Mouse (Mus musculus) heart, embryonic 15.5 days (tissue): Measurements from ENCODE around the gene Iqschfp. TPM values are rescaled to one million over a fixed set of nuclear protein-coding genes. Genes with fewer than 3 reads are reported as not detected.

ENCODE experiments used
- ATAC-seq: fragments of 200-750 bp; cut with Nextera tagmentation; replicated peaks from 2 replicates; pipeline ENCODE4 v1.8.0; 2017; ENCODE audit warnings: low read depth, moderate TSS enrichment; ENCODE audit not compliant: insufficient number of reproducible peaks, insufficient read depth, low FRiP score
- H3K27ac ChIP-seq: fragments of 300-500 bp; sonication (generic); 2 replicates; pipeline ENCODE4 v1.5.1; 2015; ENCODE audit warnings: mild to moderate bottlenecking, inconsistent platforms
- H3K27me3 ChIP-seq: fragments of 300-500 bp; sonication (generic); 2 replicates; pipeline ENCODE4 v1.6.1; 2015; ENCODE audit warnings: inconsistent platforms
- H3K36me3 ChIP-seq: fragments of 300-500 bp; sonication (generic); 2 replicates; pipeline ENCODE4 v1.6.1; 2015; ENCODE audit warnings: mild to moderate bottlenecking, inconsistent platforms
- H3K4me1 ChIP-seq: fragments of 300-500 bp; sonication (generic); replicated peaks from 2 replicates; pipeline ENCODE4 v1.6.1; 2015; ENCODE audit warnings: inconsistent platforms
- H3K4me2 ChIP-seq: fragments of 300-500 bp; sonication (generic); 2 replicates; pipeline ENCODE4 v1.6.1; 2015; ENCODE audit warnings: inconsistent platforms, mild to moderate bottlenecking, moderate library complexity
- H3K4me3 ChIP-seq: fragments of 300-500 bp; sonication (generic); 2 replicates; pipeline ENCODE4 v1.5.1; 2015; ENCODE audit warnings: mild to moderate bottlenecking, inconsistent platforms
- H3K9ac ChIP-seq: fragments of 300-500 bp; sonication (generic); 2 replicates; pipeline ENCODE4 v1.6.1; 2015; ENCODE audit warnings: mild to moderate bottlenecking, inconsistent platforms
- H3K9me3 ChIP-seq: fragments of 300-500 bp; sonication (generic); replicated peaks from 2 replicates; pipeline ENCODE4 v1.6.1; 2016; ENCODE audit warnings: inconsistent platforms
- WGBS: fragments of 180-500 bp; shearing (Covaris S2); methylation state at CpG from one replicate; pipeline ENCODE4 v1.1.7; 2015; ENCODE audit warnings: mixed read lengths; 5-methylcytosine and 5-hydroxymethylcytosine counted together
- polyA plus RNA-seq: library from polyadenylated mRNA; unstranded; fragments of >200 nt; fragmentation: Nextera tagmentation; extraction: Ambion mirVana; gene quantifications from 2 replicates; pipeline ENCODE4 v1.2.1, GENCODE M21; 2015

The Iqschfp gene
- polyA plus RNA-seq, 1 experiment from 2014 or later, result not detected

DNA sequence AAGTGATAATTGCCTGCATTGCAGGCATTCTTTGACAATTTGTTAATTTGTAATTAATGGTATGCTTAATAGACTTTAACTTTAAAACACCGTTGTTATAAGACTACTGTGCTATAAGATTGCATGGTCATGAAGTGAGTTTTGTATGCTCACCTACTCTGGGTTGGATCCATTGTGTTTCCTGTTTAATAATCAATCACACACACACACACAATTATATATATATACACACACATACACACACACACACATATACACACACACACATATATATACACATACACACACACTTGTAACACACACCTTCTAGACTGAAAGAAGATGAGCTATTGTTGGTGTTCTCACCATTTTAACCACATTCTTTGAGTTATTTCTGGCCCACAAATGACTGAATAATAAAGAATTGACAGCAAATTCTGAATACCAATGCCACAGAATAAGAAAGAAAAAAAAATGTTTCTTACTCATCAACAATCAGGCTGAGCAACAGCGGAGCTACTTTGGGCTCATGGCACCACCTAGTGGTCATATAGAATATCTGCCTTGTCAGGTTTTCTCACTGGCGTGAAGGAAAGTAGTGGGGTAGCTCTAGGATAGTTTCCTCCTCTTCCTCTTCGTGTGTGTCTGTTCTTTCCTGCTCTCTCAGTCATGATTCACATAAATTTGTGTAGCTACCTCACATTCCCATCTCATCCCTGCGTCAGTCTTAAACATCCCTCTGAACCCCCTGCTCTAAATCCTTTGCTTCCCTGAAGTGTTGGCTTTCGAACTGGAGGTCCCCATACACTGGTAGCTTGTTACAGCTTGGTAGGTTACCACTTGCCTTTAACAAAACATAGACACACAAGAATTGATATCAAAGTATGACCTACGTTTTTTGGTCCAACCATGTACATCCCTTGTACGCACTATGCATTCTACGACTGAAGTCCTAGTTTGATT is 153.7 kb downstream of the Iqschfp start:
- Histone ChIP-seq H3K27me3 (peaks cover 3% of the 10 kb centered on the region; the same call in 1 of the 2 replicates), H3K4me2 (no peak overlapping the region), H3K4me1 (no peaks in the 10 kb centered on the region), H3K36me3 (no peaks in the 10 kb centered on the region), H3K4me3 (no peak overlapping the region), H3K9me3 (no peaks in the 10 kb centered on the region), H3K27ac (no peak overlapping the region), H3K9ac (no peak overlapping the region)
- WGBS, result 46% methylated on average over 9 of the region's 9 CpGs
- ATAC-seq, result no peak

DNA sequence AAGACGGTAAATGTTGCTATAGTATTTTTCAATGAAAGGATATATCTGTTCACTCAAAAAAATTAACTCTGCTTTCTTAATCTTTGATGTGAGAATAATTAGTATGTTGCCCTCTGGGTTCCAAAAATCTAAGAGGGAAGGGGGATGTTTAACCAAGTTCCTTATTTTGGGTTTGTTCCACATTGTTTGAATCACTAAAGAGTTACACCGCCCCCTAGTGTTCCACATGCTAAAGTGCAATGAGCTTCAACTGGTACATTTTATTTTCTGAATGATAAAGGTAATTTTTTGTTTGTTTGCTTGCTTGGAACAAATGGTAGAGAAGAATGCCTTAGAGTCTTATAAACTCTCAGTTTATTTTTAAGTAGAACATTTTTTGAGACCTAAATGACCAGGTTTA is 161.5 kb downstream of the Iqschfp start:
- no peak overlapping the region for H3K4me2 ChIP-seq
- WGBS, result 49% methylated on average over 2 of the region's 2 CpGs
- no peaks in the 10 kb centered on the region for H3K9me3 ChIP-seq
- H3K36me3 ChIP-seq, result no peaks in the 10 kb centered on the region
- no peak for ATAC-seq
- no peak overlapping the region for H3K27ac ChIP-seq
- H3K27me3 ChIP-seq, result no peaks in the 10 kb centered on the region; the same call in 1 of the 2 replicates
- H3K9ac ChIP-seq, result no peak overlapping the region
- 0 out of 2 replicates have a peak, but pooled peaks cover 3% of the 10 kb centered on the region for H3K4me1 ChIP-seq
- no peak overlapping the region for H3K4me3 ChIP-seq

DNA sequence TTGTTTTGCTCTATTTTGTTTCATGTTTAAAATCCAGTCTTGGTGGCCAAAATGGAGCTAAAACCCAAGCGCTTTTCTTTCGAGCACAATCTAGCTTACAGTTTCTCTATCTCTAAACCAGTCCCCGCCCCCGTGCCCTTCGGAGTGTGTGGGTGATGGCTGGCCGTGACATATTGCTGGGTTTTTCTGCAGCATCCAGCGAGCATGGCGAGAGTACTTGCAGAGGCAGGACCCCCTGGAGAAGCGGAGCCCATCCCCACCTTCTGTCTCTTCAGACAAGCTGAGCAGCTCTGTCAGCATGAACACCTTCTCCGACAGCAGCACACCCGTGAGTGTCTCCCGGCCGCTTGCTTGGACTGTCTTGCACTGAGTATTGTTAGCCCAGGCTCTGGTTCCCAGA is 163.0 kb downstream of the Iqschfp start:
- H3K9ac ChIP-seq, result no peak overlapping the region
- no peaks in the 10 kb centered on the region for H3K9me3 ChIP-seq
- H3K27ac ChIP-seq, result no peak overlapping the region
- H3K4me3 ChIP-seq, result peak overlapping the region; percentile 33
- no peaks in the 10 kb centered on the region; the same call in 1 of the 2 replicates for H3K27me3 ChIP-seq
- ATAC-seq, result no peak
- WGBS, result 29% methylated on average over 13 of the region's 13 CpGs
- no peaks in the 10 kb centered on the region for H3K36me3 ChIP-seq
- H3K4me2 ChIP-seq, result peak overlapping the region; percentile 53
- H3K4me1 ChIP-seq, result 0 out of 2 replicates have a peak, but pooled peaks cover 3% of the 10 kb centered on the region

DNA sequence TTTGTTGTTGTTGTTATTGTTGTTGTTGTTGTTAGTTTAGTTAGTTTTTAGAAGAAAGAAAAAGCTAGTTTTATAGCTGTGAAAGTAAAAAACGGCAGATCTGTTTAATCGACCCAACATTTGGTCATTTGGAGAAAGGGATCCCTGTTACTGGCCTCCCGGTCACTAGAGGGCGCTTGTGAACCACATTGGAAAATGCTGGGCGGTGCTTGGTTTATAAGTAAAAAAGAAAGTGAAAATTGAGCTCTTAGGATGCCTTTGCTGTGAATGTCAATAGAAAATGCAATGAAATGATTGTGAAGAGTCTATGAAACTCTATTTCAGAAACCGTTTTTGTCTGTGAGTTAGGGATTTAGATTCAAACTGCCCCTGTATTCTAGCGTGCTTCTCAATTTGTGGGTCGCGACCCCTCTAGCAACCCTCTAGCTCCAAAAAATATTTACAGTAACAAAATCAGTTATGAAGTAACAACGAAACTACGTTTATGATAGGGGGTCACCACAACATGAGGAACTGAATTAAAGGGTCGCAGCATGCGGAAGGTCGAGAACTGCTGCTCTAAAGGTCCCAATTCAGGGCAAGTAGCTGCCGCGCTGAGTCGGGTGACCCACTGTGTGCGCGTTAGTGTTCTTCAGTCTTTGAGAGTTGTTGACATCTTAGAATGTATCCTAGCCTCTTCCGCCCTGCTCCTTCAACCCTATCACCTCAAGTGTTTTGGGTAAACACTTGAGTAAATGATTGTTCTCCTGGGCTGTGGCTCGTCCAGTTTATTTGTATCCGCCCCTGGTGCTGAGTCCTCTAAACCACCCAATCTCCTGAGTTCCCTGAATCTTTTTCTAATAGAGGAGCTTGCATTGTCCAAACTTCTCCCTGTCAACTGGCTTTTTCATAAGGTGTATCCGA is 164.6 kb downstream of the Iqschfp start:
- Histone ChIP-seq H3K27me3 (no peaks in the 10 kb centered on the region; the same call in 1 of the 2 replicates), H3K9ac (no peak overlapping the region), H3K4me1 (0 out of 2 replicates have a peak, but pooled peaks cover 3% of the 10 kb centered on the region), H3K27ac (no peak overlapping the region), H3K36me3 (no peaks in the 10 kb centered on the region), H3K4me2 (peak overlapping the region; percentile 52), H3K4me3 (peak overlapping the region; percentile 41), H3K9me3 (no peaks in the 10 kb centered on the region)
- 47% methylated on average over 23 of the region's 23 CpGs for WGBS
- ATAC-seq, result no peak

DNA sequence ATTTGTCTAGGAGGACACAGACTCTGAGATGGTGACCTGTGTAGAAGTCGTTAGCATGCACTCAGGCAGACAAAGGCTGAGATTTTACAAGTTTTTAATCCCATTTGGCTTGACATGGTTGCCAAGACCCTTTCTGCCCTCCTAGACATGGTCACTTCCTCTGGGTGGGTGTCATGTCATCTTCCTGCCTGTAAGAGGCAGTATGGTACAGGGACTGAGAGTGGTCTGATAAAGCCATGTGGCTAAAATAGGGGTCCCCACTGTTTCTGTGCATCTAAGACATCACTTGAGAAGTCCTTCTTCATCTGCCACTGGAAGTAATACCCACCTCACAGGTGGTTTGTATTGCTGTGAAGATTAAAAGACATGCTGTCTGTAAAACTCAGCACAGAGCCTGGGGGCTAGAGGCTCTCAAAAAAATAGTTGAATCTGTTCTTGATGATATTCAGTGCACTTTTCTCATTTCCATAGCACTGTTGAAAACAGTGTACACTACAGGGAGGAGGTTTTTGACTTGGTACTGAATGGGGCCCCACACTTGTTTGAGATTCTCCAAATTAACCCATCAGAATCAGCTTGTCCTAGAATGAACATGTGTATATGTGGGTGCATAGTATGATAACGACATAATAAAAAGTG is 167.2 kb downstream of the Iqschfp start:
- Histone ChIP-seq H3K4me3 (no peak overlapping the region), H3K4me2 (no peak overlapping the region), H3K4me1 (0 out of 2 replicates have a peak, but pooled peaks cover 3% of the 10 kb centered on the region), H3K36me3 (no peaks in the 10 kb centered on the region), H3K9me3 (no peaks in the 10 kb centered on the region), H3K27ac (no peak overlapping the region), H3K9ac (no peak overlapping the region), H3K27me3 (no peaks in the 10 kb centered on the region; the same call in 1 of the 2 replicates)
- ATAC-seq, result no peak
- 39% methylated on average over 2 of the region's 2 CpGs for WGBS

DNA sequence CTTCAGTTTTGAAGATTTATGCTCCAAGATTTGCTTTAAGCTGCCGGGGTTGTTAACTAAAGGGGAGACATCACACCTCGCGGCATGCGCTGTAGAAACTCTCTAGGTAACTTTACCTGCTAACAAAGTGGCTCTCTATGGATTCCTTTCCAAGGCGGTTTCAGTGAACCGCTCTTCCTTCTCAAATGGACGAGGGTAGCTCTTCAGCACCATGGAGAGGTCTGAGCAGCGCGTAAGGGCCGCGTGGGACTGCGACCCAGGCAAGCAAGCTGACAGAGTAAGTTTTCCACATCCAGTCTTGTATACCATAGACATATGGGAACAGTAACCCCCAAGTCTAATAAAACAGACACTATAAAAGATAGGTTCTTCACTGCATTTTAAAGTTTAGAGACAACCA is 172.7 kb downstream of the Iqschfp start, which contains the start of gene Schip1:
Schip1 (plus strand) TSS at position 72 of the 400 bp plus-strand sequence.
- no peak within 1 kb of the TSS for H3K4me2 ChIP-seq
- H3K27me3 ChIP-seq, result no peaks in the 10 kb centered on the region
- no peaks in the 10 kb centered on the region for H3K9me3 ChIP-seq
- H3K9ac ChIP-seq, result no peak within 1 kb of the TSS
- no peaks in the 10 kb centered on the region for H3K4me1 ChIP-seq
- no peak within 1 kb of the TSS for H3K4me3 ChIP-seq
- H3K27ac ChIP-seq, result no peak within 1 kb of the TSS
- no peaks in the 10 kb centered on the region for H3K36me3 ChIP-seq
- WGBS, result 29% methylated on average over 12 of the region's 12 CpGs
- no peak for ATAC-seq

DNA sequence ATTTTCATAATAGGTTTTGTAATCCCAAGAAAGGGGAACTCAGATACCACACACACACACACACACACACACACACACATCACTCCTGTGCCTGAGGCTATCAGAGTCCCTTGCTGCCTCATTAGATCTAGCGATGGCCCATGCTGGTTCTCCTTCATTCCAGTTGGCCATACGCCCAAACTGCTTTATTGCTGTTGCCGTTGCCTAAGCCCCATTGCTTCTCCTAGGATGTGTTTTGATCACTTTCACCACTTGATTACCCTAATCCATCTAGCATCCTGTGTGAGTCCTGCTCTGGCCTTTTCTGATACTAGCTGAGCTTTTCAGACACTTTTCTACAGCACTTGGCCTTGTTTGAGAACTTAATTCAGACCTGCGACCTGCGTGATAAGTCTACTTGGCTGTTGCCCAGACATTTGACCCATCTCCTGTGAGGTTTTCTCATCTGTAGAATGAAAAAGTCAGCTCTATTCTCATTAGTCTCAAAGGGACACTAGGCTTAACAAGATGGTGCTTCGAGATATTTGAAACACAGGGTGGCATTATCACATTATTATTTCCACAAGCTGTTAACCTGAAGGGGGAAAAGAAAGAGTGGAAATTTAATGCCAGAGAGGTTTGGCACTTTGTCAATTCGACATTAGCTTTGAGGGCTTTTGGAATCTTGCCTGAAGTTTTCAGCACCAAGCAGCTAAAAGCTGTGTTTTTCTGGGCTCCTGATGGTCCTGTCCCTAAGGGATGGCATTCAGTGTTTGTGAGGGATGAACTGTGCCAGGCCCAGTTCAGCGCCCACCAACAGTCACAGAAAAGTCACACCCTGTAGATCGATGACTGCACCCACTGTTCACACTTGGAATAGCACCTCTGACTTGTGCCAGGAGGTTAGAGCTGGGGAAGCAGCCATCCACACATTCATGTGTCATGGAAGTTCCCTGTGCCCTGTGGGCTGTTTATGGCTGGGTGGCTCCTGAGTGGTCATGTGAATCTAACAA is 179.7 kb downstream of the Iqschfp start:
- Histone ChIP-seq H3K4me1 (0 out of 2 replicates have a peak, but pooled peaks cover 3% of the 10 kb centered on the region), H3K27me3 (no peaks in the 10 kb centered on the region), H3K4me3 (no peak overlapping the region), H3K4me2 (no peak overlapping the region), H3K36me3 (no peaks in the 10 kb centered on the region), H3K27ac (no peak overlapping the region), H3K9ac (no peak overlapping the region), H3K9me3 (no peaks in the 10 kb centered on the region)
- ATAC-seq, result no peak
- WGBS, result 55% methylated on average over 9 of the region's 9 CpGs

DNA sequence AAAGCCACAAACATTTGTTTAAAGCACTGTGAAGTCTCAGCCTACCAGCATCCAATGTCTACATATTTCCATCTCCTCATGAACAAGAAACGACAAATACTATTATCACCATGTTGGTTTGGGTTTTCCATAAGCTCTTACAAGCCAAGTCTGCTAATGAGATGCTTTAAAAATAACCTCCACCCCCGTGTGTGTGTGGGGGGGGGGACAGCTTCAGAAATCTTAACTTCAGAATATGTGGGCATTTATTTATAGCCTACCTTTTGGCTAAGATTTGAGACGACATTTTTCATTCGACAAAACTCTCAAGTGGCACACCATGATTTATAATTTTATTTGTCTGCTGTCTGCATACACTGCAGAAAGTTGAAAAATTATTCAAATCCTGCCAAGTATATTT is 185.4 kb downstream of the Iqschfp start:
- no peaks in the 10 kb centered on the region for H3K27me3 ChIP-seq
- H3K9me3 ChIP-seq, result no peaks in the 10 kb centered on the region
- no peak overlapping the region for H3K27ac ChIP-seq
- no peaks in the 10 kb centered on the region for H3K36me3 ChIP-seq
- no peak overlapping the region for H3K4me3 ChIP-seq
- no peak overlapping the region for H3K4me2 ChIP-seq
- 63% methylated on average over 4 of the region's 4 CpGs for WGBS
- no peak for ATAC-seq
- H3K4me1 ChIP-seq, result no peaks in the 10 kb centered on the region
- no peak overlapping the region for H3K9ac ChIP-seq

DNA sequence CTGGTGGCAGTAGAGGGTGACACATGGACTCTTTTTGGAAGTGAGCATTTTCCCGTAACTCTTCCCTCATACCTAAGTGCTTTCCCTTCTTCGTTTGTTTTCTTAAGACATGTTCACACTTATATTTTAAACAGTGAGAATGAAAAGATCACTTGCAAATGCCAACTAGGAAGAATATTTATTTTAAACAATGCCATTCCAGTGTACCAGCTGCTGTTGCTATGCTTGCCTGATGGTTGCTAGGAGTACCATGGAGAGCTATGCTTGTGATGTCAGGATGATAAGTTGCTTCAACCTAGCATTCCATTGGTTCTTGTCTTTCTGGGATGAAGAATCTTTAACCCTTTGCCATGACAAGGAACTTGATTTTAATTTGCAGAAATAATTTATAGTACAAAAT is 193.0 kb downstream of the Iqschfp start:
- WGBS, result 88% methylated on average over 2 of the region's 2 CpGs
- no peak for ATAC-seq
- H3K4me1 ChIP-seq, result no peaks in the 10 kb centered on the region
- no peak overlapping the region for H3K9ac ChIP-seq
- no peaks in the 10 kb centered on the region for H3K9me3 ChIP-seq
- no peak overlapping the region for H3K4me2 ChIP-seq
- no peaks in the 10 kb centered on the region for H3K36me3 ChIP-seq
- H3K4me3 ChIP-seq, result no peak overlapping the region
- no peak overlapping the region for H3K27ac ChIP-seq
- no peaks in the 10 kb centered on the region for H3K27me3 ChIP-seq

DNA sequence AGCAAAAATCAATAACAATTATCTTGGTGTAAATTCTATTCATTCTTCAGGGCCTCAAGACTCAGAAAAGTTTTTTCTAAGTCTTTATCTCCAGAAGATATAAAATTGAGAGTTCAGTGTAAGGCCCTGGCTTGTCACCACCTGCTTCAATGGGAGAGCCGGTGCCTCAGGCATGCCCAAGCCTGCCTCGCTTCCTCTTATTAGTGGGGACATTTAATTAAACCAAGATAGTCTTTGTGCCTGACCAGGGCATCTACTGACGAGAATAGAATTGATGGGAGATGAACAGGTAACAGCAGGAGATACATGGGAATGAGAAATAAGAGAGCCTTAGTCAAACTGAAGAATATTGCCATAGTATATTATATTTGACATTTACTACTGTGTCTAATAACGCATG is 200.1 kb downstream of the Iqschfp start:
- 70% methylated on average over 4 of the region's 4 CpGs for WGBS
- no peak for ATAC-seq
- Histone ChIP-seq H3K4me2 (no peak overlapping the region), H3K4me3 (no peak overlapping the region), H3K27me3 (no peaks in the 10 kb centered on the region), H3K36me3 (no peaks in the 10 kb centered on the region), H3K27ac (no peak overlapping the region), H3K4me1 (no peaks in the 10 kb centered on the region), H3K9ac (no peak overlapping the region), H3K9me3 (no peaks in the 10 kb centered on the region)
